Mouse (Mus musculus) testis, adult 2 months (tissue): ENCODE measurements around the gene Dzank1. TPM values are rescaled to one million over a fixed set of nuclear protein-coding genes. Genes with fewer than 3 reads are reported as not detected.

Experiments used
- H3K27ac ChIP-seq: fragments of 200-500 bp; 2 replicates; pipeline ENCODE4 v1.5.1; 2012; ENCODE audit warnings: low read depth, low read length; ENCODE audit not compliant: control insufficient read depth, insufficient read depth
- H3K27me3 ChIP-seq: fragments of 200-500 bp; 2 replicates; pipeline ENCODE4 v1.6.1; 2012; ENCODE audit warnings: mild to moderate bottlenecking, low read length, moderate library complexity; ENCODE audit not compliant: control insufficient read depth, insufficient read depth
- H3K36me3 ChIP-seq: fragments of 200-500 bp; 2 replicates; pipeline ENCODE4 v1.6.1; 2012; ENCODE audit warnings: mild to moderate bottlenecking, low read length; ENCODE audit not compliant: control insufficient read depth, insufficient read depth
- H3K4me1 ChIP-seq: fragments of 200-500 bp; 2 replicates; pipeline ENCODE4 v1.6.1; 2012; ENCODE audit warnings: low read length; ENCODE audit not compliant: control insufficient read depth, insufficient read depth
- H3K4me3 ChIP-seq: fragments of 200-500 bp; 2 replicates; pipeline ENCODE4 v1.5.1; 2012; ENCODE audit warnings: low read depth, mild to moderate bottlenecking, low read length, moderate library complexity, mixed read lengths; ENCODE audit not compliant: control insufficient read depth
- CTCF ChIP-seq: fragments of 200-500 bp; IDR thresholded peaks from 2 replicates; pipeline ENCODE4 v1.5.1; 2012; ENCODE audit warnings: low read depth, mild to moderate bottlenecking, inconsistent platforms, low read length, moderate library complexity; ENCODE audit not compliant: control insufficient read depth, insufficient read depth, insufficient replicate concordance
- POLR2A ChIP-seq: fragments of 200-500 bp; IDR thresholded peaks from 2 replicates; pipeline ENCODE4 v1.6.1; 2012; ENCODE audit warnings: low read depth, mild to moderate bottlenecking, inconsistent platforms, low read length, moderate library complexity; ENCODE audit not compliant: control insufficient read depth
- polyA plus RNA-seq: library from polyadenylated mRNA; depleted of rRNA; stranded (reverse); fragments of >200 nt; gene quantifications from 2 replicates; pipeline ENCODE4 v1.2.3, GENCODE M21; 2012

Dzank1 gene
- polyA plus RNA-seq, 1 experiment: 5.1 TPM

DNA sequence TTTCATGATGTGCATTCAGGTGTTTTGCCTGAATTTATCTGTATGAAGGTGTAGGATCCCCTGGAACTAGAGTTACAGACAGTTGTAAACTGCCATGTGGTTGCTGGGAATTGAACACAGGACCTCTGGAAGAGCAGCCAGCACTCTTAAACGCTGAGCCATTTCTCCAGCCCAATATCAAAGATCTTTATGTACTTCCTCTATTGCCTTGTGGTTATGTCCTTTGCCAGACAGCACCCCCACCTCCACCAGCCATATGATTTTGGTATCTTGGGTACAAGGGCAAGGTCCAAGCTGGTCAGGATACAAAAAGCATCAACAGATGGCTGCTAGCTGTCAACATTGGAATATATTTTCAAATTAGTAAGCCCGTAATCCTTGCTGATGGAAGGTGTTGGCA, 76.8 kb downstream of the Dzank1 start:
- Histone ChIP-seq H3K36me3 (no peaks in the 10 kb centered on the region), H3K4me3 (no peak overlapping the region), H3K27ac (no peak overlapping the region), H3K4me1 (no peaks in the 10 kb centered on the region), H3K27me3 (no peaks in the 10 kb centered on the region)
- no peak for TF ChIP-seq POLR2A
- TF ChIP-seq CTCF: no peak

- Histone ChIP-seq H3K36me3 (no peaks in the 10 kb centered on the region), H3K4me1 (0 out of 2 replicates have a peak, but pooled peaks cover 2% of the 10 kb centered on the region), H3K4me3 (no peak overlapping the region), H3K27me3 (no peaks in the 10 kb centered on the region), H3K27ac (no peak overlapping the region)
- TF ChIP-seq CTCF: no peak
- no peak for TF ChIP-seq POLR2A
These were observed 80.7 kb downstream of the Dzank1 start for GRCm38 (mm10) chr2:144446360-144446999.

DNA sequence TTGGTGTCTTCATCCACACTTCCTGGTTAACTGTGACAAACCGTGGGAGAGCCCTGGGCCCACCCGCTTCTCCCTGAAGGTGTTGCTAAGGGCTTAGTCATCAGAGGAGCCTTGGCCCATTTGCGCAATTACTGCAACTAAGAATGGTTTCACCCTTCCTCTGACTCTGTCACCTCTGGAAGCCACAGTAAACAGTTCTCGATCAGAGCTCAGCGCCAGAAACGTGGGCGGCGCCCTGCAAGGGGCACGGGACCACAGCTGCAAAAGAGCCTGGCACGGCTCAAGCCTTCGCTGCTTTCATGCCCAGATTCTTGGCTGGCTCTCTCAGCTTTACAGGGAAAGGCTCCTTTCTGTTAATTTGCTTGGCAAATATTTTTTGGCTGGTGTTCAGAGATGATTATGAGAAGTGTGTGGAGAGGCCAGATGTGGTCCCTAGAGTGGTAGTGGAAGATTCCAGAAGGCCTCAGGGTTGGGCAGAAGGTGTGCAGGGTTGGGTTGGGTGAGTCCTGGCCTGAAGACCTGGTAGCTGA, 85.8 kb downstream of the Dzank1 start:
- H3K36me3 ChIP-seq: no peaks in the 10 kb centered on the region
- no peaks in the 10 kb centered on the region for H3K27me3 ChIP-seq
- 0 out of 2 replicates have a peak, but pooled peaks cover 2% of the 10 kb centered on the region for H3K4me1 ChIP-seq
- TF ChIP-seq POLR2A (no peak), CTCF (no peak)
- H3K4me3 ChIP-seq: no peak overlapping the region
- H3K27ac ChIP-seq: no peak overlapping the region

DNA sequence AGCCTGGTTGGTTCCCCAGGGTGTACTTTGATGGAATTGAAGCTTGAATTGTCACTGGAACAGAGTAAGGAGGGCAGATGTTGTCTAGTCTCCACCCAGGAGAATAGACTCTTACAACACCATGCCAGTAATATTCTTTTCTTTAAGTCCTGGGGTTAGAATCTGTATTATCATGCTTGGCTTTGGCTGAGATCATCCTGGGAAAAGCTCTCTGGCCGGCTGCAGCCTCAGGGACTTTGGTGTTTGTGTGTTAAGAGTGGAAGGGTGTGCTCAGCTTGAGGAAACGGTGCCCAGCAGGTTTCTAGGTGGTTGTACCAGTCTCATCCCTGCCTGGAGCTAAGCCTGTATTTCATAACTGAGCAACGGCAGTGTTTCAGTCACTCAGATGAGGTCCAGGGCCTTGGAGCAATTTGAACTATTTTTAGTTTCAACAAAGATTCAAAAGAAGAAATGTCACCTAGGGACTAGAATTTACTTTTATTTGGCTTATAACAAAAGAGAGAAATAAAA, 88.0 kb downstream of the Dzank1 start:
- 0 out of 2 replicates have a peak, but pooled peaks cover 2% of the 10 kb centered on the region for H3K4me1 ChIP-seq
- H3K4me3 ChIP-seq: no peak overlapping the region
- no peaks in the 10 kb centered on the region for H3K36me3 ChIP-seq
- no peaks in the 10 kb centered on the region for H3K27me3 ChIP-seq
- TF ChIP-seq POLR2A (no peak), CTCF (no peak)
- no peak overlapping the region for H3K27ac ChIP-seq

GRCm38 (mm10) chr2:144438424-144438823, 88.8 kb downstream of the Dzank1 start:
- TF ChIP-seq CTCF (peak; percentile 20; the same call in 1 of the 2 replicates), POLR2A (no peak)
- Histone ChIP-seq H3K27ac (no peak overlapping the region), H3K4me1 (0 out of 2 replicates have a peak, but pooled peaks cover 2% of the 10 kb centered on the region), H3K36me3 (no peaks in the 10 kb centered on the region), H3K27me3 (no peaks in the 10 kb centered on the region), H3K4me3 (no peak overlapping the region)

DNA sequence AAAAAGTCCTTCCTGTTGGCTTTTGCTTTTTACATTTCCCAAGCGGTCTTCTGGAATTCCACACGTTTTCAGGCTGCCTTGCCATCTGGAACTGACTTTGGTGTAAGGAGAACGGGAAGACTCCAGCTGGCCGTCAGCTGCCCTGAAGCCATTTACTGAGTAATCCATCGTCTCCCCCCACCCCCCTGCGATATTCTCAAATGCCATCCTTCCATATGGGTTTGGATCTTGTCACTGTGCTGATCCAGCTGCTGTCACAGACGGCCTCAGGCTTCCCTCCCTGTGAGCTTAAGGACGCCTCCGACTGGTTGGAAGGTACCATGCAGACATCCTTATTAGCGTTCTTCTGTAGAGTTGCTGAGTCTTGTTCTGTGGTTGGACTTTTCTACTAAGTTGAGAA, 91.5 kb downstream of the Dzank1 start:
- Histone ChIP-seq H3K4me1 (no peaks in the 10 kb centered on the region), H3K36me3 (no peaks in the 10 kb centered on the region), H3K27me3 (no peaks in the 10 kb centered on the region), H3K27ac (no peak overlapping the region), H3K4me3 (no peak overlapping the region)
- TF ChIP-seq POLR2A: no peak
- TF ChIP-seq CTCF: no peak

DNA sequence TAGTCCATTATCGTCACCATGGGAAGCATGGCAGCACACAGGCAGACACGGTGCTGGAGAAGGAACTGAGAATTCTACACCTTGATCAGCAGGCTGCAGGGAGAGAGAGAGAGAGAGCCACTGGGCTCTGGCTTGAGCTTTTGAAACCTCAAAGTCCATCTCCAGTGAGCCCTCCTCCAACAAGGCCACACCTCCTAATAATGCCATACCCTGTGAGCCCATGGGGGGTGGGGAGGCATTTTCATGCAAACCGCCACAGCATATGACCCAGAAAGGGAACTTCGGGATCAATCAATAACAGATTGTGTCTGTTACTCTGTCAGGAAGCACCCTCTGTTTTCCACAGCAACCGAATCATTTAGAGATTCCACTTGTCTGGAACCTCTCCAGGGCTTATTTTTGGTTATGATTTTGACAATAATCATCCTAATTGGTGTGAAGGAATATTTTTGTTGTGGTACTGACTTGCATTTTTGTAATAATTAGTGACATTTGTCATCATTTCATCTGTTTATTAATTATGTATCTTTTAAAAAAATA, 95.9 kb downstream of the Dzank1 start:
- Histone ChIP-seq H3K27me3 (no peaks in the 10 kb centered on the region), H3K36me3 (no peaks in the 10 kb centered on the region), H3K4me1 (no peaks in the 10 kb centered on the region), H3K27ac (no peak overlapping the region), H3K4me3 (no peak overlapping the region)
- TF ChIP-seq CTCF (no peak), POLR2A (no peak)
